ENCODE assay signal across 9 mouse cellular contexts in genomic region chr13:59453582-59453981, GRCm38 (mm10).
DNase-seq lines count a peak whose midpoint lies in the region; ATAC-seq and TF ChIP-seq lines count a peak whose summit lies in the region.
"Had no signal": no experiment of that assay in that cellular context is flagged by ENCODE, and none has a peak within 500 bp of the region (broad histone marks: within the 10 kb centered on the region; RNA-seq: fewer than 3 reads in every experiment).

No protein-coding gene starts in this region.

- ATAC-seq in hindbrain, embryonic 15.5 days (ENCODE audit: low FRiP score, low read depth) = no peak
- no peak for ATAC-seq in hindbrain, embryonic 16.5 days
- 0 out of 2 replicates have a peak, but pooled peaks have one; percentile 6 for ATAC-seq in intestine, postnatal 0 days
- no peak for ATAC-seq in monocyte, adult 5-6 weeks (replicated peaks; ENCODE audit: insufficient number of reproducible peaks, low FRiP score, low TSS enrichment, poor library complexity, severe bottlenecking)

- TF ChIP-seq POLR2A in cerebellum, adult 2 months (IDR thresholded peaks at IDR 0.05; ENCODE audit: borderline replicate concordance, insufficient read depth, low read length) = no peak

- H3K4me3 ChIP-seq in hindbrain, embryonic 15.5 days = no peak overlapping the region
- no peak overlapping the region for H3K4me3 ChIP-seq in hindbrain, embryonic 16.5 days (ENCODE audit: low read length)
- no peak overlapping the region for H3K4me3 ChIP-seq in cerebellum, adult 2 months (replicated peaks; ENCODE audit: insufficient read depth, low read depth, low read length)
- no peak overlapping the region for H3K4me3 ChIP-seq in intestine, postnatal 0 days (ENCODE audit: low read depth, low read length)

- H3K36me3 ChIP-seq in hindbrain, embryonic 15.5 days = 0 out of 2 replicates have a peak, but pooled peaks cover 6% of the 10 kb centered on the region
- peaks cover 7% of the 10 kb centered on the region for H3K36me3 ChIP-seq in hindbrain, embryonic 16.5 days (ENCODE audit: control insufficient read depth, insufficient read depth, low read length)
- H3K36me3 ChIP-seq in intestine, postnatal 0 days (ENCODE audit: control insufficient read depth, insufficient read depth) = no peaks in the 10 kb centered on the region

- H3K9me3 ChIP-seq in hindbrain, embryonic 15.5 days = no peaks in the 10 kb centered on the region
- H3K9me3 ChIP-seq in hindbrain, embryonic 16.5 days (ENCODE audit: control insufficient read depth, low read length) = no peaks in the 10 kb centered on the region
- no peaks in the 10 kb centered on the region for H3K9me3 ChIP-seq in intestine, postnatal 0 days (ENCODE audit: control insufficient read depth)

- H3K27me3 ChIP-seq in hindbrain, embryonic 15.5 days = no peaks in the 10 kb centered on the region
- H3K27me3 ChIP-seq in hindbrain, embryonic 16.5 days (replicated peaks; ENCODE audit: control insufficient read depth, insufficient read depth, low read length) = no peaks in the 10 kb centered on the region
- no peaks in the 10 kb centered on the region for H3K27me3 ChIP-seq in cerebellum, adult 2 months (ENCODE audit: control insufficient read depth, insufficient read depth, low read length)
- no peaks in the 10 kb centered on the region for H3K27me3 ChIP-seq in intestine, postnatal 0 days (replicated peaks; ENCODE audit: control insufficient read depth, insufficient read depth, low read length)

- TF ChIP-seq CTCF in cerebellum, adult 2 months (IDR thresholded peaks at IDR 0.05; ENCODE audit: borderline replicate concordance, insufficient read depth, low read depth, low read length) = no peak
- no peak for TF ChIP-seq CTCF in intestine, postnatal 0 days (IDR thresholded peaks at IDR 0.05; ENCODE audit: low read depth)

- DNase-seq in brain, adult 2 months (ENCODE audit: low read depth, low spot score) = peak; percentile 49
- DNase-seq in cerebellum, adult 2 months = peak; percentile 54 to 65
- DNase-seq in right cerebral cortex, adult 2 months (ENCODE audit: low spot score in 2 of 2) = no peak
- DNase-seq in layer of hippocampus, adult 11-12 months (ENCODE audit: low spot score) = no peak
- DNase-seq: layer of hippocampus, adult 9-11 months had no signal

- H3K4me1 ChIP-seq in hindbrain, embryonic 15.5 days (replicated peaks) = peaks cover 14% of the 10 kb centered on the region
- H3K4me1 ChIP-seq in hindbrain, embryonic 16.5 days (ENCODE audit: control insufficient read depth, insufficient read depth, low read depth, low read length) = peaks cover 3% of the 10 kb centered on the region
- H3K4me1 ChIP-seq in cerebellum, adult 2 months (ENCODE audit: control insufficient read depth, insufficient read depth, low read length) = peaks cover 36% of the 10 kb centered on the region
- H3K4me1 ChIP-seq in intestine, postnatal 0 days (replicated peaks; ENCODE audit: control insufficient read depth, insufficient read depth, low read length) = no peaks in the 10 kb centered on the region; the same call in 1 of the 2 replicates

- H3K4me2 ChIP-seq in hindbrain, embryonic 15.5 days = no peak overlapping the region
- no peak overlapping the region for H3K4me2 ChIP-seq in hindbrain, embryonic 16.5 days (ENCODE audit: low read length)
- H3K4me2 ChIP-seq in intestine, postnatal 0 days (replicated peaks; ENCODE audit: low read depth) = no peak overlapping the region

- 64% methylated on average over 6 of the region's 6 CpGs for WGBS in hindbrain, embryonic 15.5 days
- 56% methylated on average over 6 of the region's 6 CpGs for WGBS in hindbrain, embryonic 16.5 days
- WGBS in cerebellum, adult 2 months = 13% methylated on average over 6 of the region's 6 CpGs
- 37% methylated on average over 6 of the region's 6 CpGs for WGBS in intestine, postnatal 0 days

- H3K27ac ChIP-seq in hindbrain, embryonic 15.5 days (replicated peaks) = 0 out of 2 replicates have a peak overlapping the region, but pooled peaks have one; percentile 32
- no peak overlapping the region for H3K27ac ChIP-seq in hindbrain, embryonic 16.5 days (ENCODE audit: low read depth, low read length)
- peak overlapping the region; percentile 9 for H3K27ac ChIP-seq in cerebellum, adult 2 months (ENCODE audit: insufficient read depth, low read length)
- no peak overlapping the region for H3K27ac ChIP-seq in intestine, postnatal 0 days (ENCODE audit: low read depth, low read length)

- no peak overlapping the region for H3K9ac ChIP-seq in hindbrain, embryonic 15.5 days
- H3K9ac ChIP-seq in hindbrain, embryonic 16.5 days (ENCODE audit: low read depth, low read length) = no peak overlapping the region
- no peak overlapping the region for H3K9ac ChIP-seq in intestine, postnatal 0 days (ENCODE audit: low read depth, low read length)

Comparison
In these comparisons a context has a peak if more than half of its experiments do, and no peak if none do; other contexts are left out.
1. H3K27ac ChIP-seq: peak in hindbrain, embryonic 15.5 days (single experiment) and cerebellum, adult 2 months (single experiment); none in hindbrain, embryonic 16.5 days (single experiment) and intestine, postnatal 0 days (single experiment).
2. DNase-seq: peak in brain, adult 2 months (single experiment) and cerebellum, adult 2 months (2 of 2); none in right cerebral cortex, adult 2 months (0 of 2) and layer of hippocampus, adult 11-12 months (single experiment).